Mouse (Mus musculus): Measurements from ENCODE around the gene Dpysl5.
"Not testable (repeated sequence)": the region's sequence is repeated elsewhere in the genome, so short reads cannot be mapped to it uniquely, and the experiment has no call there.

Dpysl5 gene

DNA sequence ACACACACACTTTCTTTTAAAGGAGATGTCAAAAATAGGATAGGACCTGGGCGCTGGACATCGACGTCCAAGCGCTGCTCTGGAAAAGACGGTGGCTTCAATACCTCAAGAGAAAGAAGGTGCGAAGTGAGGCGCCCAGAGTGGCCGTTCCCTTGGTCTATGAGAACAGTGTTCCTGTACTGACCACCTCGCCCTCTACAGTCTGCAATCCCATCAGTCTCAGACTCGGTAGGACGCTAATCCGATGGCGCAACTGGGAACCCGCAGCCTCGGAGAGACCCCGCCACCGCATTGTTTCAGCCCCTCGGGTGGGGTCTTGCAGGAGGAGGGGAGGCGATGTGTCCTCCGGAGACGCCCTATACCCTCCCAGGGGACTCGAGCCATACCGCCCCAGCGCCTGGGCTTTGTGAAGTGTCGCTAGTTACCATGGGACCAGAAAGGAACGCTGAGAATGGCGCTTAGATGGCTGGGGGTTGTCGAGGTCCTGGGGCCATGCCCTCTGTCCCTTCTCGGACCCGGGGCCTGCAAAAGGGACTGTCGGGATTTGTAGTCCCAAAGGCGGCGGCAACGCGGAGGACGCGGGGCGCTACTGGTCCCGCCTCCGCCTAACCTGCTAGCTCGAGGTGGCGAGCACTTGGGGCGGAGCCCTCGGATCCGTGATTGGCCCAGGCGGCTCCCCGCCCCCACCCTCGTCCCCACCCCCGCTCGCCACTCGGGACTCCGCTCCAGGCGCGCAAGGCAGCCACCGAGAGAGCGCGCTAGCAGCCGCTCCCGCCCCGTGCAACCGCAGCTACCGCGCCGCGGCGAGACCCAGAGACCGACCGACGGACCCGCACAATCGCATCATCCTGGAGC lies at the start of gene Dpysl5:
Gene Dpysl5 (plus strand): TSS at position 418 of the 855 bp plus-strand sequence.
- DNase-seq = peak; percentile 91 to 96

DNA sequence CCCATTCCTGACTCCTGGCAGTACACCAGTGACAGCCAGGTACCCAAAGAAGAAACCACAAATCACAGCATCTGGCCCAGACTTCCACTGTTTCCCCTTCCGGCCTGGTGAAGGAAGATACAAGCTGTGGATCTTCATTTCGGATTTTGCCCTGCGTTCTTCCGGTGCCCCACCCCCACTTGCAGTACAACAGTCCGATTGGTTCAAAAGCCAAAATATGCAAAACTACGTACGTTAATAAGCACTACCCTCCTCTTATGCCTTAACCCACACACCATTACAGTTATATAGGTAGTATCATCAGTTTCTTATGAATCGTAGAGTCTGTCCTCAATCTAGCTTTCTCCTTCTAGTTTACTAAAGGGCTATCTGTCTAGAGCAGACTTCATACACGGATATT lies 46.0 kb upstream of the Dpysl5 start:
- no peak for DNase-seq

DNA sequence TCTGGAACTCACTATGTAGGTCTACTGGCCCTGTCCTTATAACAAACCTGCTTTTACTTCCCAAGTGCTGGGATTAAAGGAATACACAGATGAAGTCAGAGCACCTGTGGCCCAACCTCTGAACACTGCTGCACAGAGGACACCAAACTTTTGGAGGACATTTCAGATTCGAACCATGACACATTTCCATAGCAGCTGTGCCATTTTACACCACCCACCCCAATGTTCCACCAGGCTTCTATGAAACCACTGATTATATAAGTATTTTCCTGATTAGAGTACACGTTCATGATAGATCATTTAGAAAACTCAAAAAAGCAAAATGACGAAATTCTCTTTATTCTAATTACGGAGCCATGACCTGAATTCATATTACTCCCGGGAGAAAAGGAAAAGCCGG lies 45.4 kb upstream of the Dpysl5 start:
- no peak for DNase-seq

DNA sequence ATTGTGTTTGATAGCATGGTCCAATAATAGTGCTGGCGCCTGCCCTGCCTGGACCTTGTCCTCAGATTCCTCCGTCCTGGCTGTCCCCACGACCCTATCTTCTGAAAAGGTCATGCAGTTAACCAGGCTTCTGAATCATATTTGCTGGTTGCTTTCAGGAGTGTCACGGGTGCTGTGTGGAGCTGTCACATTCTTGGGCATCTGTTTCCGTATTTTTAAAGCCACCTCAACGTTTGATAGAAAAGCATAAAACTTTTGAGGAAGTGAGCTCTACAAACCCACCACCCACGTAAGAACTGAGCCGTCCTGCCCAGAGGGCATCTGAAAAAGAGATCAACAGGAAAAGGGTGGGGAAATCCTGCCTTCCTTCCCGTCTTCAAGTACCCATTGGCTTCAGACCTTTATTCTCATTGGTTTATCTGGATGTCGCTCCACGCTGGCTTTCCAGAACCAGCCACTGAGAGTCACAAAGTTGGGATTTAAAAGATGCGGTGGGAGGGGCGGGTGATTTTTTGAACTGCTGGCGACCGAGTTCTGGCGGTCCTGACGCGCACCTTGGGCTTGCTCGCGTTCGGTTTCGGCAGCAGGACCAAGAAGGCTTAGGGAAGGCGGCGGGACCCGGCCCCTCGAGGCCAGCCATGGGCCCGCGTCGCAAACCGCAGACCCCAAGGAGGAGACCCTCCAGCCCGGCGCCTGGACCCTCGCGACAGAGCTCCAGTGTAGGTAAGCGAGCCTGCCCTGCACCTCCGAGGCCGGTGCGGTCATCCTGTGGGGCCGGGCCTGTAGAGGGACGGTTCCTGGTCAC lies 44.8 kb upstream of the Dpysl5 start, which contains the start of gene Cenpa:
Gene Cenpa (plus strand): TSS at position 387 of the 805 bp plus-strand sequence.
- peak; percentile 80 to 89 for DNase-seq

DNA sequence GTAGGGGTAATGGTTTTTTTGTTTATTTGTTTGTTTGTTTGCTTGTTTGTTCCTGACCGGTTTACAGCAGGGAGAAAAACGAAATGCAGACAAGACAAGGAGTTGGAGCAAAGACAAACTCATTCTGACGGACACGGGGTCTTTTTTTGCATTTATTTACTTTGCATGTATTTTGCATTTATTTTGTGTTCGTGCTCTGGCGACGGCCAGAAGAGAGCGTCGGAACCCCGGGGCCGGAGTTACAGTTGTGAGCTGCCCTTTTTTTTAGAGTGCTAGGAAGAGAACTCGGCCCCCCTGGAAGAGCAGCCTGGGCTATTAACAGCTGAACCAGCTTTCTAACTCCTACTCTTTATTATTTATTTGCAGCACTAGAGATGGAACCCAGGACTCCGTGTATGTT lies 44.1 kb upstream of the Dpysl5 start:
- no peak for DNase-seq

DNA sequence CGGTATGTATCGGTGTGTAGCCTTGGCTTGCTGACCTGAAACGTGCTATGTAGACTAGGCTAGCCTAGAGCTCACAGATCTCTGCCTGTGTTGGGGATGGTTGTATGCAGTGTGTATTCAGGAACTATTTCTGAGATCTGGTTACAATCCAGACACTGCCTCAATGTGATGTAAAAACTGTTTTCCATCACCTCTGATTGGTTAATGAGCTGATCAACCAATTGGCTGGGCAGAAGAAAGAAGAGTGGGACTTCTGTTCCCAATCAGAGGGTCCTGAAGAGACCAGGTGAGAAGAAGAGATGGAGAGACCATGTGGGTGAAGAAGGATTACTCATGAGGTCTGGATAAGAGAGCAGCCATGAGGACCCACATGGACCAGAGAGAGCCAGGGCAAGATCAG lies 43.7 kb upstream of the Dpysl5 start:
- no peak for DNase-seq

DNA sequence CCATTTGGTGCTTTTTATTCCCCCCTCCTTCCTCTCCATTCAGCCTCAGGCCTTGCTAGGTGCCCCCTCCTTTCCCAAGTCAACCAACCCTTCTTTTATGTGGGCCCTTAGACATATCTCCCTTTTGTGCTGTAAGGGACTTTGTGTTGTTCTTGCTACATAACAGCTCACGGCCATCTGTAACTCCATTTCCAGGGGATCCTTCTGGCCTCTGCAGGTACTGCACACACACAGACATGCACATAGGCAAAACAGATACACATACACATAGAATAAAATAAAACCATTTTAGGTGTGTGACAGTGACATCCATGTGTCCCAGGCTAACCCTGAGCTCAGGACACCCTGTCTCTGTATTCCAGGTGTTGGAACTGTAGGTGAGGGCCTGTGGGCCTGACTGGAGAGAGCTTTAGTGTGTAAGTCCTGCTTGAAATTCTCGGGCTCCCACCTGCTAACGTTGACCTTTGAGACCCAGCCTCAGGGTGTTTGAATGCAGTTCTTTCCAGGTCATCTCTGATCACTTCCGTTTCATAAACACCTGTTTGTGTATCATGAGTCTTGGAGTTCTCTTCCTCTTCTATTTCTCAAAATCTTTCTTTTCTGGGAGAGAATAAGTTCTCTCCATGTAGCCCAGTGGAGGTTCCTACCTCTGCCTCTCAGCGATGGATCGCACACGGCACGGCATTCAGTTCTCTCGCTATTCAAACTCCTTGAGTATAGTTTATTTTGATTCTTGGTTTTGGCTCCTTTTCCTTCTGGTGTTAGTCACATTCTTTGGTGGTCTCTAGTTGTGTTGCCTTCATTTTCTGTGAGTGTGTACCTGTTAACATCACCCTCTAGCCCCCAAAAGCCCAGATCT lies 42.5 kb upstream of the Dpysl5 start:
- no peak for DNase-seq

DNA sequence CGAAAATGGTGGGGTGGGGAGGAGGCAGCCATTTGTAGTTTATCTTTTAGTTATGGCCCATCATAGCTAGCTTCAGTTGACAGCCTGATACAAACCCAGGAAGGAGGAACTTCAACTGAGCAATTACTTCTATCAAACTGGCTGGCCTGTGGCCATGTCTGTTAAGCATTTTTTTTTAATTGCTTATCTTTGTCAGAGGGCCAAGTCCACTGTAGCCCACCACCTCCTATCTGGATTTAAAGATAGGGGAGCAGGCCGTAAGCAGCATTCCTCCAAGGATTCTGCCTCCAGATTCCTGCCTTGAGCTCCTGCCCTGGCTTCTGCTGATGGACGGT lies 41.9 kb upstream of the Dpysl5 start:
- DNase-seq = no peak

DNA sequence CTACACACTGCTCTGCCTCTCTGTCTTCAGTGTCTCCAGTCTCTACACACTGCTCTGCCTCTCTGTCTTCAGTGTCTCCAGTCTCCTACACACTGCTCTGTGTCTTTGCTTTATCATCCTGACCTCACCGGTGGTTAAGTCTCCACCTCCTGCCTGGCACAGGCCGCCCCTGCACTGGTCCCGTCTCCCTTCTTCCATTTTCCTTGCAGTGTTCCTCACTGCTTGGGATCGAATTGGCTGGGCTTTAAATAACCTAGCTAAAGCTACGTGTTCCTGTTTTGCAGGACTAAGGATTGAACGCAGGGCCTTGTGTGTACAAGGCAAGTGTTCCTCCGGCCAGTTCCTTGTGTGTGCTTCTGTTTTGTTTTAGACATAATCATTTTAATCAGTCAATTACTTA lies 41.3 kb upstream of the Dpysl5 start:
- DNase-seq = no peak

DNA sequence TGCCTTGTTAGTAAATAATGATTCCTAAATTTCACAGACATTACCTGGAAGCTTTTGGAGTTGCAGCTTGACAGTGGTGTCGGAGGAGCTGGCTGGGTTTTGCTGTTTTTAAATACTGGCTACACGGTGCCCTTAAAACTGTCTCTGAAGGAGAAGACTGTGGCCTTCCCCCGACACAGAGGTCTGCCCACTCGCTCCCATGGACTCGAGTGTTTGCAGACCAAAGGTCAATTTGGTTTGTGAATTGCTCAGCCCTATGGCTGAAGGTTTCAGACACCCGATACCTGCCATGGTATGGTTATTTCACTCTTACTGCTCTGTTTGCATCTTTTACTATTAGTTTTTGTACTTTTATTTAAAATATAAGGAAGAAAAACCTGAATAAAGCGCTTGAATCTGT lies 37.4 kb upstream of the Dpysl5 start:
- DNase-seq = no peak

DNA sequence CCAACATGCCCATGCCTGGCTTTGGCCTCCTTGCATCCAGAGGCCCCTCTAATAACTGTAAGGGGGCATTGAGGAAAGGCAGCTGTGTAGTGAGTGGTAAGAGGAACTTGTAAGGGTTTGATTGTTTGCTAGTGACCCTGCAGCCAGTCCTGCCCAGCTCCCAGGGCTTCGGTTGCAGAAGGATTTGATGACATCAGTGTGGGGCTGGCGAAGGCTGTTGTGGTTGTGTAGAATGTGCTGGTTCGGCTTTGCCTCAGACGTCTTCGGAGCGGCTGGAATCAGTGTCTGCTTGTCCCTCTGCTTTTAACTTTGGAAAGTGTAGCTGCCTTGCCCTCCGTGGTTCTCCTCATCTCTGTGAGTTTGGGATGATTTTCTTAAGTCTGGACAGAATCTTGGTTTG lies 34.6 kb upstream of the Dpysl5 start:
- no peak for DNase-seq

DNA sequence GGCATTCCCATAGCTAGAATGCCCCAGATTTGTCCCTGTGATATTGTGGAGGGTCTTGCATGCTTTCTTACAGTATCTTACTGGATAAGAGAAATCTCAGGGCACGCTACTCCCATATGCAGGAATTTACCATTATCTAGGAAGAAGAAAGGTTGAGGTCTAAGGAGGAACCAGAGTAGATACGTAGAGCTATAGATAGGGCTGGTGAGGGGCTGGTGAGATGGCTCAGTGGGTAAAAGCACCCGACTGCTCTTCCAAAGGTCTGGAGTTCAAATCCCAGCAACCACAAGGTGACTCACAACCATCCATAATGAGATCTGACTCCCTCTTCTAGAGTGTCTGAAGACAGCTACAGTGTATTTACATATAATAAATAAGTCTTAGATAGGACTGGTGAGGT lies 33.3 kb upstream of the Dpysl5 start:
- not testable (repeated sequence) for DNase-seq

DNA sequence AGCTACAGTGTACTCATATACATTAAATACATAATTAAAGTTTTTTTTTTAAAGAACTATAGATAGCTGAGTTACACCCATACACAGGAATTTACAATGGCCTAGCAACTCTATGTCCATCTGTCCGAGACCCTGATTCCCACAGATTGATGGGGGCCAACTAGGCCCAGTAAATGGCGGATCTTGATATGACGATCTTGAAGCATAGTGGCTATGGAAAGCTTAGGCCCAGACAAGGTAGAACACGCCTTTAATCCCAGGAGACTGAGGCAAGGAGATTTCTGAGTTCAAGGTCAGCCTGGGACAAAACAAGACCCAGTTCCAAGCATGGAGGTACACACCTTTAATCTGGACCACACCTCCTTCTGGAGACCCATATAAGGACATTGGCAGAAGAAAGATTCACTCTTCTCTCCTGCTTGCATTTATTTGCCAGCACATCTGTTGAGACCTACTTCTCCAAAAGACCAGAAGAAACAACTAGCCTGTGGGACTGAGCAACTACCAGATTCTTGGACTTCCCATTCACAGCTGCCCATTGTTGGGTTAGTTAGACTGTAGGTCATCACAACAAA lies 32.6 kb upstream of the Dpysl5 start:
- DNase-seq = no peak

DNA sequence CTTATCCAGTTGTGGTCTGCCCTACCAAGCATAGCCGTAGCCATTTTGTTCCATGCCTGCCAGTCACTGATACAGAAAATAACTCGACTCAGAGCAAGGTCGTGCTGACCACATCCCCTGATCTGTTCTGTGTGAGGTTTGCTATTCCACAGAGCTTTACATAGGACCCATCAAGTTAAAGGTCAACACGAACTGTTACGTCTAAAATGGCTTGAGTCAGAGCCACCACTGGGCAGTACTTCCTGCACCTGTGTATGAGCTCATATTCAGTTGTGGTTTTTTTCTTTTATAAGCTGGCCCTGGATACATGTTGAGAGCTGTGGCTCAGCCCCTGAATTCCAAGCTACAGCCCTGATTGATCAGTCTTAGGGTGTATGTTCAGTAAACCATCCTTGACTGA lies 31.8 kb upstream of the Dpysl5 start:
- DNase-seq = no peak

DNA sequence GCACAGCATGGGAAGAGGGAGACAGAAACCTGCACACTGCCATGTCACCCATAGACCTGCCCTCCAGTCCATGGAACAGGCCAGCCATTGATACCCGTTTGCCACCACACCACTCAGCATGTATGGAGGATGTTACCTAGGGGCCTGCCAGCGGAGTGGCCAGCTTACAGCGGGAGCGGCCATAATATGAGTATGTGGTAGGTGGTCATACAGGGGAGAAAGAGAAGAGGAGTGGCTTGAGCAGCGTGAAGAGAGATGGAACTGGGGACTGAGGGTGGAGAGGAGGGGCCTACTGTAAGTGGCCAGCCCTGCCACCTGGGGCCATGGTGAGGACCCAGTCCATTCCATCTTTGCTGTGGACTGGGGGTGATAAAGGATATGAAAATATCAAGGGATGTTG lies 29.4 kb upstream of the Dpysl5 start:
- no peak for DNase-seq

DNA sequence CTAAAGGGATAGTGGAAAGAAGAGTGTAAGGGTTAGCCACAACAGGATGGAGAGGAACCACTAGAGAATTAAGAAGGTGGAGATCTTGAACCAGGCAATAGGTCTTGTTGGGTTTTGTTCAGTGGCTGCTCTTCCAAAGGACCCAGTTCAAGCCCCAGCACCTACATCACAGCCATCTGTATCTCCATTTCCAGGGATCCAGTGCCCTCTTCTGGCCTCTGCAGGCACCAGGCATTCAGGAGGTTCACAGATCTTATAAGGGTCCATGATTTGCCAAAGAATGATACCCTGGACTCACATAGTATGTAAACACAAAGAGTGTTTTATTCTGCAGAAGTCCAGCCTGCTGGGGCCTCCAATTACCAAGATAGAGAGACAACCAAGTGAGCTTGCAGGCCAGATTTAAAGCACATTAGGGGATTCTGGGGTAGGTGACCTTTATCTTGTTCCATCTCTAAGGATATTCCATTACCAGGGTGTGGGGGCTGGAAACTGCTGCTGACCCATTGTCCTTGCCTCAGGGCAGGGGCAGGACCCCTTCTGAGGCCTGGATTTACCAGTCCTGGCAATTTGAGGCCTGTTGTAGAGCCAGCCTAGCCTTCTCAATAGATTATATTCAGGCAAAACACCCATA lies 28.3 kb upstream of the Dpysl5 start:
- DNase-seq = no peak

DNA sequence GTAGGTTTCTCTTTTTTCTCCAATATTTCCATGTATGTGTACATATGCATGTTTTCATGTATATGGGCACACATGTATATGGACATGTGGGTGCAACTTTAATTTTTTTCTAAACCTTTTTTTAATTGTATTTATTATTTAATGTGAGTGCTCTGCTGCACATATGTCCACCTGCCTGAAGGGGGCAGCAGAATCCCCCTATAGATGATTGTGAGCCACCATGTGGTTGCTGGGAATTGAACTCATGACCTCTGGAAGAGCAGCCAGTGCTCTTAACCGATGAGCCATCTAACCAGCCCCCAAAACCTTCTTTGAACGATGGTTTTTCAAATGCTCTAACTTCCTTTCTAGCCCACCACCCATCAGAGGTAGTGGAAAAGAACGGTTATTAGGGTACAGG lies 27.4 kb upstream of the Dpysl5 start:
- DNase-seq = no peak

DNA sequence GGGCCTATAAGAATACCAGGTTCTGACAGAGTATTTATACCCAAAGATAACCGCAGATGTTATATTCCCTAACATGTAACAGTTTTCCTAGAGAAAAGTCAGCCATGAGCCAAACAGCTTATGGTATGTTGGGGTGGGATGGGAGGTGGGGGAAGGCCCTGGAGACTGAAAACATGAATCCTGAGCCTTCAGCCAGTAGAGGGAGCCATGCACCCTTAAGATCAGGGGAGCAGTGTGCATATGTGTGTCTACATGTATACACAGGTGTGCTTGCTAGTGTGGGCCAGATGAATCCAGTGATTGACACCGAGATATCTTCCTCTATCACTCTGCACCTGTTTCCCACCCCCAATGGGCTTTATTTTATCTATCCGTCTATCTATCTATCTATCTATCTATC lies 24.6 kb upstream of the Dpysl5 start:
- peak in 1 of 2 experiments; percentile 42 for DNase-seq

DNA sequence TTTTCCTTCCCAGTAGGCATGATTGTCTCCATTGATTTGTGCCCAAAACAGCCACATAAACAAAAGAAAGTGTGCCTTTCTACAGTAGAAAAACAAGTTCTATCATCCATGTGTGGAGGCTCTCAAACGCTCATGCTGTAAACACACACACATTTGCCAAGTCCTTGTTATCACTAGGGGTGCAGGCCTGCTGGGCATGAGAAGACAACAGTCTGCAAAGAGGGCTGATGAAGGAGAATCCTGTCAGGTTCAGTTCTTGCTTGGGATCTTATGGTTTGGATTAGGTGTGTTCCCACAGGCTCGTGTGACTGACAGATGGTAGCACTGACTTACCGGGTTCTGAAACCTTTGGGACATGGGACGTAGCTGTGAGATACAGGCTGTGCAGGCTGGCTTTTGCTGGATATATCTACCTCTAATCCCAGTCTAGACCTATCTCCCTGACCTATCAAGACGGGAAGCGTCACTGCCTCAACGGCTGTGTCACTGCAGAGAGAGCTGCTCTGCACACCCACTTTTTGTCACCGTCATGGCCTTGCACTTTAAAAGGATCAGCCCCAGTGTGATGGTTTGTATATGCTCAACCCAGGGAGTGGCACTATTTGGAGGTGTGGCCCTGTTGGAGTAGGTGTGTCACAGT lies 10.9 kb upstream of the Dpysl5 start:
- no peak for DNase-seq

DNA sequence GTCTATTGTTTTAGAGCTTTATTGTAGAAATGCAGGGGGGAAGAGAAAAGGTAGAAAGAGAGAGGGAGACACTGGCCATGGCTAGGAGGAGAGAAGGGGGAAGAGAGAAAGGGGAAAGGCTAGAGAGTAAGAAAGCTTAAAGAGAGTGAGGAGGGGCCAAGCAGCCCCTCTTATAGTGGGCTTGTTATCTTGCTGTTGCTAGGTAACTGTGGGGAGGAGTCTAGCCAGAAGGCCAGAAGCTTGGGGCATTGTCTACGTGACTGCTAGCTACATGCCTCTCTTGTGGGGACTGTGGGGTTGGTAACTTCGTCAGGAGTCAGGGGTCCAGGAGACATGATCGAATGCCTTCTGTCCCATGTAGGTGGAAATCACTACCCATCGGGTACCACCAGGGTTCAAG lies 10.0 kb upstream of the Dpysl5 start:
- not testable (repeated sequence) for DNase-seq

DNA sequence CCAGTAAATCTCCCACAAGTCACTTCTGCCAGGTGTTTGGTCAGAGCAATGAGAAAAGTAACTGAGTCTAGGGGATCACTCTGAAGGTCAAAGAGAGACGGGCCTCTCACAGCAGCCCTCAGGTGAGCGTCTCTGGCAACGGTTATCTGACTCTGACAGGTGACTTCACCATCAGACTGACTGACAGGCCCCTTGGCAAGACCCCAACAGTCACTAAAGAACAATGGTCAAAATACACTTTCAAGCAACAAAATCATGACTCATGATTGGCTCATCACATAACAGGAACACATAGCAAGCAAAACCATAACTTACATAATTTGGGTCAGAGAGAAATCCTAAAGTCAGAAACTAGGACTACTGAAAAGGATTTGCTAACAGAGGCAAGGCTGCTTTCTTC lies 9.5 kb upstream of the Dpysl5 start:
- no peak for DNase-seq

All from cerebellum, postnatal 25 days (tissue).